Mouse (Mus musculus) limb, embryonic 10.5 days (tissue): ENCODE data around the gene Col16a1. TPM values are rescaled to one million over a fixed set of nuclear protein-coding genes. Genes with fewer than 3 reads are reported as not detected.
A peak's percentile ranks its signal among the peaks of the same experiment; 100 is the strongest.

Experiments used
- DNase-seq: peaks from one replicate; pipeline ENCODE4 v3.0.0-alpha.2; 2017; ENCODE audit warnings: low spot score
- H3K27ac ChIP-seq: fragments of 300-500 bp; sonication (generic); 2 replicates; pipeline ENCODE4 v1.5.1; 2016; ENCODE audit warnings: mild to moderate bottlenecking
- H3K27me3 ChIP-seq: fragments of 300-500 bp; sonication (generic); 2 replicates; pipeline ENCODE4 v1.6.1; 2016; ENCODE audit warnings: low read depth, mild to moderate bottlenecking; ENCODE audit not compliant: poor library complexity, severe bottlenecking
- H3K36me3 ChIP-seq: fragments of 300-500 bp; sonication (generic); 2 replicates; pipeline ENCODE4 v1.6.1; 2016; ENCODE audit warnings: mild to moderate bottlenecking, moderate library complexity
- H3K4me1 ChIP-seq: fragments of 300-500 bp; sonication (generic); 2 replicates; pipeline ENCODE4 v1.6.1; 2016
- H3K4me3 ChIP-seq: fragments of 300-500 bp; sonication (generic); 2 replicates; pipeline ENCODE4 v1.5.1; 2016; ENCODE audit warnings: mild to moderate bottlenecking, moderate library complexity
- H3K9me3 ChIP-seq: fragments of 300-500 bp; sonication (generic); replicated peaks from 2 replicates; pipeline ENCODE4 v1.6.1; 2016; ENCODE audit warnings: mild to moderate bottlenecking
- WGBS: fragments of 180-500 bp; shearing (Covaris S2); methylation state at CpG from one replicate; pipeline ENCODE4 v1.1.7; 2016; 5-methylcytosine and 5-hydroxymethylcytosine counted together
- polyA plus RNA-seq: library from polyadenylated mRNA; unstranded; fragments of >200 nt; fragmentation: Nextera tagmentation; extraction: Ambion mirVana; gene quantifications from 2 replicates; pipeline ENCODE4 v1.2.1, GENCODE M21; 2016

Col16a1 gene
- polyA plus RNA-seq, 1 experiment from 2014 or later = 10.2 TPM

DNA sequence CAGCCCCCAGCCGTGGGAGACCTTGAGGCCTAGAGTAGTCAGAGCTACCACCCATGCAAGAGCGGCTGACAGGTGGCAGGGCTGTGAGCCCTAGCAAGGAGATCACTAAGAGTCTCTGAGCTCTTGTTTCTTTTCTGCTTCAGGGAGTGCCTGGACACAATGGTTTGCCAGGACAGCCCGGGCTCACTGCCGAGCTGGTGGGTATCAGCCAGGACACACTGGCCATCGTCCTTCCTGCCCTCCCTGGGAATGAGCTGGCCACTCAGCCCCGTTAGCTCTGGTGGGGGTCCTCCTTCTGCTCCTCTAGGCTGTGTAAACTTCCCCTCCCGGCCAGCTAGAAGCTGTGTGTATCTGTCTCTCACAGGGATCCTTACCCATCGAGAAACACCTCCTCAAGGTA, 29.2 kb downstream of the Col16a1 start:
- Histone ChIP-seq H3K4me3 (no peak overlapping the region), H3K36me3 (no peaks in the 10 kb centered on the region), H3K27me3 (peaks cover 63% of the 10 kb centered on the region), H3K9me3 (no peaks in the 10 kb centered on the region), H3K4me1 (peaks cover 14% of the 10 kb centered on the region), H3K27ac (no peak overlapping the region)
- WGBS = 60% methylated on average over 8 of the region's 8 CpGs
- DNase-seq = no peak

DNA sequence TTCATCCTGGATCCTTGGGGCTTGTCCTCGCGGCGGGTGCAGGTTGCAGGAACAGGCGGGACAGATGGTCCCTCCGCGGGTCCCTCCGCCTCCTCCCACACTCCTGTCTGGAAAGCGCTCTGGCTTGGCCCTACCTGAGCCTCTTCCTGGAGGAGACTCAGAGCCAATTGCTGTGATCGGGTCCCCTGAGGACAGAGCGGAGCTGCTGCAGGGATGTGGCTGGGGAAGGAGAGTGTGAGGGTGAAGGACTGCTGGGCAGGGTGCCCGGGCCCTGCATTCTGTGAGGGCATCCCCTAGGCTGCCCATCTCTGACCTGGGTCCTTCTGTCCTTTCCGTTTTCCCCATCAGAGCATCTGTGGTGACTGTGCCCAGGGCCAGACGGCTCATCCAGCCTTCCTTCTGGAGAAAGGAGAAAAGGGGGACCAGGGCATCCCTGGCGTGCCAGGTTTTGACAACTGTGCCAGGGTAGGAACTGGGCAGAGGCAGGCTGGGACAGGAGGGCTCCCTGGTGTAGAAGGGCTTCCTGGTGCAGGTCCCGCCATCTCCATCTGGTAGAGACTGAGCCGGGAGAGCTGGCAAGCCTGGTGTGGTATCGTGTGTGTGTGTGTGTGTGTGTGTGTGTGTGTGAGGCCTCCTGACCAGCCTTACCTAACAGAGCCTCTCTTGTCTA, 31.3 kb downstream of the Col16a1 start:
- no peaks in the 10 kb centered on the region for H3K9me3 ChIP-seq
- no peaks in the 10 kb centered on the region for H3K36me3 ChIP-seq
- H3K4me3 ChIP-seq = no peak overlapping the region
- H3K27ac ChIP-seq = 0 out of 2 replicates have a peak overlapping the region, but pooled peaks have one; percentile 17
- peaks cover 20% of the 10 kb centered on the region for H3K4me1 ChIP-seq
- peaks cover 80% of the 10 kb centered on the region for H3K27me3 ChIP-seq
- WGBS = 56% methylated on average over 17 of the region's 17 CpGs
- no peak for DNase-seq

DNA sequence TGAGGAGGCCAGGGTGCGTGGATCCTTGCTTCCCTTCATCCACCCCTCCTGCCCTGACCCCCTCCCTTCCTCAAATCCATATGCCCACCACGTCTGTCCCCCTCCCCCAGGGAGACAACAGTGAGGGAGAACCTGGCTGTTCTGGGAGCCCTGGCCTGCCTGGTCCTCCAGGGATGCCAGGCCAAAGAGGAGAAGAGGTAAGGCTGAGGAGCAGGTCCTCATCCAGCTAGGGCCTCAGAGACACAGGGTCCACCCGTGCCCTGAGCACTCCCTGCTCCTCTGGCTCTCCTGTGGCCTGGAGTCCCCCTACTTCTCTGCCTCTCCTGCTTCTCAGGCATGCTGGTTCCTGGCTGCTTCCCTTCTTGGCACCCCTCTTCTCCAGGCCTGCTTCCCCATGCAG, 31.9 kb downstream of the Col16a1 start:
- 57% methylated on average over 3 of the region's 3 CpGs for WGBS
- Histone ChIP-seq H3K4me1 (peaks cover 25% of the 10 kb centered on the region), H3K27me3 (peaks cover 85% of the 10 kb centered on the region)

DNA sequence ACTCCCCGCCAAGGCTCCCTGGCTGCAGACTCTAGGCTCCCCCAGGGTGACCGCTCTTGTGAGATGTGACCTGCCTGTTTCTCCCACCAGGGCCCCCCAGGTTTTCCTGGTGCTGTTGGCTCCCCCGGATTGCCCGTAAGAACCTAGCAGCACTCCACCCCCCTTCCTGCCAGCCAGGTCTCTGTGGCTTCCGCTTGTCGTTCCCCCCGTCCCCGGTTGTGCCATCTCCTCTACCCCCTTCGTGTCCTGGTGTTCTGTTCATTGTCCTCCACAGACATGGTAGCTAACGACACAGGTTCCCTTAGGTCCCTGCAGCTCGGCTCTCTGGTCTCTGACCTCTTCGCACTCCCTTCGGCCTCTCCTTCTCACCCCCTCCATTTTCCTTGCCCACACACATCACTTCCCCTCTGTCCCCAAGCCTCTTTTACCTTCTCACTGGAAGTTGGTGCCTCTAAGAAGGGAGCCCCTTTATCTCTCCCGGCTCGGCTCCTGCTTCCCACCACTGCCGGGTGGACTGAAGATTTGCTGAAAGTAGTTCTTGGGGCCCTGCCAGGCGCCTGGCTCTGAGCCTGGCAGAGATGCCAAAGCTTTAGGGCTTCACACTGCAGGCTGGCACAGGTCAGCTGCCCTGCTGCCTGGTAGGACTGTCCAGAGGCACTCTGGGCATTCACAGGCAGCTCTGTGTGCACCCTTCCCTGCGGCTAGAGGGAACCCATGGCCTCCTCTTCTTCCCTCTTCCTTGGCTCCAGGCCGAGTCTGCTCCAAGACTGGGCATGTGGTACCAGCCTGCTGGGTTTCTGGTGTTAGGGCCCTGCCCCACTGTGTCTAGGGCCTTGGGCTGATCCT, 33.9 kb downstream of the Col16a1 start:
- H3K4me1 ChIP-seq = peaks cover 27% of the 10 kb centered on the region
- no peak for DNase-seq
- peaks cover 91% of the 10 kb centered on the region for H3K27me3 ChIP-seq
- no peak overlapping the region for H3K27ac ChIP-seq
- no peak overlapping the region for H3K4me3 ChIP-seq
- WGBS = 77% methylated on average over 19 of the region's 19 CpGs
- H3K9me3 ChIP-seq = no peaks in the 10 kb centered on the region
- H3K36me3 ChIP-seq = no peaks in the 10 kb centered on the region

More for the DNA sequence above, 31.9 kb downstream of the Col16a1 start:
- no peak overlapping the region for H3K27ac ChIP-seq
- H3K4me3 ChIP-seq = no peak overlapping the region
- no peaks in the 10 kb centered on the region for H3K36me3 ChIP-seq
- no peak for DNase-seq
- H3K9me3 ChIP-seq = no peaks in the 10 kb centered on the region

DNA sequence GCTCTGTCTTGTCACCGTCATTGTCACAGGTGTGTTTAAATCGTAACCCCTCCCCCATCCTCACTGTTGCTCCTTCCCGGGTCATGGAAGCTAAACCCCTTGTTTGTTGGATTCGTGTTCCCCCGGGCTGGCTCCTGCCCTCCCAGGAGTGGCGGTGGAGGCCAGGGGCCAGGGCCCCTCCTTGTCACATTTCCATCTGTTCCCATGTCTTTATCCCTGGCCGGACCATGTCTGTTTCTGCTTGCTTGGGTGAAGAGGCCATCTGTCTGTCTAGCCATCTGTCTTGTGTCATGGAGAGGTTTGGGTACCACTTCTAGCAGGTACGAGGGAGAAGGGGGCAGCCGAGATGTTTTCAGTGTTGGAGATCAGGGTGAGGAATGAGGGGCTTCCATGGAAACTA, 34.6 kb downstream of the Col16a1 start:
- DNase-seq = no peak
- no peaks in the 10 kb centered on the region for H3K36me3 ChIP-seq
- H3K27me3 ChIP-seq = peaks cover 88% of the 10 kb centered on the region
- no peaks in the 10 kb centered on the region for H3K9me3 ChIP-seq
- 45% methylated on average over 9 of the region's 9 CpGs for WGBS
- no peak overlapping the region for H3K27ac ChIP-seq
- peaks cover 27% of the 10 kb centered on the region for H3K4me1 ChIP-seq
- no peak overlapping the region for H3K4me3 ChIP-seq

DNA sequence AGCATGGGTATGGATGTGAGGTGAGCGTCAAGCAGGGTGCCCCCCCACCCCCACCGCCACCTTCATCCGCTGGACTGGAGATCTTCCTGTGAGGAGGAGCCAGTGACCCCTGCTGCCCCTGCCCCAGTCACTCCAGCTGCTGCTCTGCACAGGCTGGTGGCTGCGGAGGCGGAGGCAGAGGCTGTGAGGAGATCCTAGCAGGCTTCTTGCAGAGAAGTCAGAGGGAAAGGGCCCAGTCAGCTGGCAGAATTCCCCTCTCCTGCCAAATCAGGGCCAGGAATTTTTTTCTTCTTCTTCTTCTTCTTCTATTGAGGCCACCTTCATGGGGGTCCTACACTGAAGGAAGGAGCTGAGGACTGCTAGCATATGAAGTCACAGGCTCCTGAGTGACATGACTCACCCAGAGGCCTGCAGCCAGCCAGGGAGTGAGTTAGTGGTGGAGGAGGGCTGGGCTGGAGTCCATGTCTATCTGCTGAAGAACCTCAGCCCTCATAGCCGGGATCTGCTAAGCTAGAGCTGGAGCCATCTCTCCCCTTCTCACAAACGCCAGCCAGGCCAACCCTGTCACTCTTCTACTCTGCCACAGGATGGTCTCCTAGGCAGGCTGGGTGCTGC, 36.8 kb downstream of the Col16a1 start:
- Histone ChIP-seq H3K27me3 (peaks cover 82% of the 10 kb centered on the region), H3K4me1 (peaks cover 21% of the 10 kb centered on the region), H3K9me3 (no peaks in the 10 kb centered on the region), H3K27ac (no peak overlapping the region), H3K4me3 (no peak overlapping the region), H3K36me3 (no peaks in the 10 kb centered on the region)
- no peak for DNase-seq
- WGBS = 51% methylated on average over 7 of the region's 7 CpGs

DNA sequence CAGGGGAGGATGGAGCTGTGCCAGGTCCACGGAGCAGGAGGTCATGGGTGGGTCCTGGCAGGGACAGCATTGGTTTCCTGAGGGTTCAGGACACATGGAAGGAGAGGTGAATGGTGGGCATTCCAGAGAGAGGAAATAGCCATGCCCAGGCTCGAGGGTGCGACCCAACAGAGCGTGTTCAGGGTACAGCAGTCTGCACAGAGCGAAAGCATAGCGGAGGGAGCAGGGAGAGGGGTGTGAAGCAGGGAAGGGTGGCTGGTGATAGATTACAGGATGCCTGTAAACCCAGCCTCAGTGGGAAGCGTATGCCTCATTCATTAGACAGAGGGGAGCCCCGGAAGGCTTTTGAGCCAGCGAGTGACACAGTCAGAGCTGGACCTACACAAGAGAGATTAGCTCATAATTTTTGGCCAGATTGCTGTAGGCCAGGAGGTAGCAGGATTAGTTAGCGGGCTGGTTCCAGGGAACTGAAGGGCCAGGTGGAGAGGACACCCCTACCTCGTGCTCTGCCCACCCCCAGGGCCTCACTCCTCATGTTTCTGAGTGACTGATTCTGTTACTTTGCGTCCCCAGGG, 37.7 kb downstream of the Col16a1 start:
- WGBS = 72% methylated on average over 12 of the region's 12 CpGs
- no peak overlapping the region for H3K27ac ChIP-seq
- no peaks in the 10 kb centered on the region for H3K36me3 ChIP-seq
- no peak overlapping the region for H3K4me3 ChIP-seq
- H3K9me3 ChIP-seq = no peaks in the 10 kb centered on the region
- H3K27me3 ChIP-seq = peaks cover 78% of the 10 kb centered on the region
- no peak for DNase-seq
- H3K4me1 ChIP-seq = peaks cover 21% of the 10 kb centered on the region

DNA sequence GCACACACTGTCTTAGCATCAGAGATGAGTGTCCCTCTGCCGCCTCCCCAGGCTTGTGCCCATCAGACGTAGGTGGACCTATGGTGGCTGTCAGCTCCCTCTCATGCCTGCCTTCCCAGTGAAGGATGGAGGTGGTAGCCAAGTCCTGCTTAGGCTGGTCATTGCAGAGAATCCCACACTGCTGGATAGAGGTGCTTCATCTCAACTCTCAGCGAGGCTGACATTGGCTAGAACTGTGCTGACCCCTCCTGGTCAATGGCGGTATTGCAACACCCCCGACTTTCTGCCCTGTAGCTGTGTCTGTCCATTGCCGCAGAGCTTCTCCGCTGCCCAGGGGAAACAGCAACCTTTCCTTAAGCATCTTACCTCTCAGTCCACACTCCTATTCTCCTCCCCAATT, 39.7 kb downstream of the Col16a1 start:
- Histone ChIP-seq H3K4me1 (peaks cover 13% of the 10 kb centered on the region), H3K9me3 (no peaks in the 10 kb centered on the region), H3K27ac (no peak overlapping the region), H3K27me3 (peaks cover 68% of the 10 kb centered on the region), H3K4me3 (no peak overlapping the region), H3K36me3 (no peaks in the 10 kb centered on the region)
- DNase-seq = peak; percentile 97
- WGBS = 11% methylated on average over 7 of the region's 7 CpGs

DNA sequence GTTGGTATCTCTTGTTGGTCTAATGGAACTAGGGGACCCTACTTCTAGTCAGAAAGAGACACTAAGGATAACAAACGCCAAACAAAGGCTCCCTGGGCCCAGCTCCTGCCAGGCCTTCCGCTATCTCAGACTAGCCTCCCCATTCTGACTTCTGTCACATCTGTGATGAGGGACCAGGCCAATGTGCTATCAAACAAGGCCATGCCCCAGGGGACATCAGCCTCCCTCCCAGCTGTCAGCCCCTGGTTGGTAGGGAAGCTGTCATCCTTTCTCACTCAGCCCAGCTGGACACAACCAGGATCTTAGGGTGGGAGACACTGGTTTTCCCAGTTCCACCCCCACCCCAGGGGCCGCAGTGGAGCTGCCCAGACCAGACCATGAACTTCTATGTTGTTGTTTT, 47.5 kb downstream of the Col16a1 start:
- 63% methylated on average over 3 of the region's 3 CpGs for WGBS
- Histone ChIP-seq H3K36me3 (no peaks in the 10 kb centered on the region), H3K4me3 (no peak overlapping the region), H3K27ac (no peak overlapping the region), H3K9me3 (no peaks in the 10 kb centered on the region), H3K27me3 (peaks cover 40% of the 10 kb centered on the region), H3K4me1 (no peaks in the 10 kb centered on the region)
- DNase-seq = no peak

DNA sequence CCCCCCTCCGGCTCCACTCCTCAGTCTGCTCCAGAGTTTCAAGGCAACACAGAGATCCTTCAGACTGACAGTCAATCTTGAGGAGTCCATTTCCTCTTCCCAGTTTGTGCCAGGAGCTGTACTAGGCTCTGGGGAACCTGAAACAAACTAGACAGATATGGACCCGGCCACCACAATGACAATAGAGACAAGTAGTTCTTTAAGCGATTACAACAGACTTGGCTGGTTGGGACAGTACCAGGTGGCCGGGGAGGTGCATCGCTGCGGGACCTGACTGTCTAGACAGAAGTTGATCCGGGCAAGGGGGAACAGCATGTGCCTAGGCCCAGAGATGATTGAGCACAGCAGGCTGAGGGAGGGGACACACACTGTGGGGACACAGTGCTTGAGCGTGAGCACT, 53.5 kb downstream of the Col16a1 start:
- Histone ChIP-seq H3K27ac (no peak overlapping the region), H3K9me3 (peaks cover 2% of the 10 kb centered on the region; the same call in 1 of the 2 replicates), H3K27me3 (peaks cover 9% of the 10 kb centered on the region; the same call in 1 of the 2 replicates), H3K4me3 (no peak overlapping the region), H3K4me1 (peaks cover 4% of the 10 kb centered on the region; the same call in 1 of the 2 replicates), H3K36me3 (no peaks in the 10 kb centered on the region)
- WGBS = 60% methylated on average over 8 of the region's 8 CpGs
- DNase-seq = no peak

DNA sequence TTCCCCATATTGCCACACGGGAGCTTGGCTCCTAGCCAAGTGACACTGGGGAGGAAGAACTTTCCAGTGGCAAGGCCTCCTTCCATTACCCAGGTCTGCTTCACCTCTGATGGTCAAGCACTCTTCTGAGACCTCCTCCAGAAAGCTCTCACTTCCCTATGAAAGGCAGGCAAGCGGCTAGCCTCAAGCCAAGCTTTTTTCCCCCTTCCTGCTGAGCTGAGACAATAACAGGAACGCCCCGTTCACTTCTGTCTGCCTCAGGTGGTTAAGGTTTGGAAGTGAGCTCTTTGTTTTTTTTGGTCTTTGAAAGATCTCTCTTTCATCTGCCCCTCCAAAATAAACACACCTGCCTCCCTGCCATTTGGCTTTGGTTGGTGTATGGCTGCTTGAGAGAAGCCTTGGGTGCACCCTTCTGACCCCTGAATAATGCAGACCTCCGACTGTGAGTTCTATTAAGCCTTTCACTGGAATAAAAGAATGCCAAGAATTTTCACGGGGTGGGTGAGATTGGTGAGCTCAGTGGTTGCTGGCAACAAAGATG, 54.5 kb downstream of the Col16a1 start, which contains the start of gene Pef1:
TSS of gene Pef1 (plus strand) at position 448 of the 541 bp plus-strand sequence.
- no peak within 1 kb of the TSS for H3K27ac ChIP-seq
- peaks cover 4% of the 10 kb centered on the region; the same call in 1 of the 2 replicates for H3K4me1 ChIP-seq
- 13% methylated on average over 6 of the region's 6 CpGs for WGBS
- peaks cover 9% of the 10 kb centered on the region; the same call in 1 of the 2 replicates for H3K27me3 ChIP-seq
- peaks cover 2% of the 10 kb centered on the region; the same call in 1 of the 2 replicates for H3K9me3 ChIP-seq
- no peak within 1 kb of the TSS for H3K4me3 ChIP-seq
- no peak for DNase-seq
- H3K36me3 ChIP-seq = no peaks in the 10 kb centered on the region

DNA sequence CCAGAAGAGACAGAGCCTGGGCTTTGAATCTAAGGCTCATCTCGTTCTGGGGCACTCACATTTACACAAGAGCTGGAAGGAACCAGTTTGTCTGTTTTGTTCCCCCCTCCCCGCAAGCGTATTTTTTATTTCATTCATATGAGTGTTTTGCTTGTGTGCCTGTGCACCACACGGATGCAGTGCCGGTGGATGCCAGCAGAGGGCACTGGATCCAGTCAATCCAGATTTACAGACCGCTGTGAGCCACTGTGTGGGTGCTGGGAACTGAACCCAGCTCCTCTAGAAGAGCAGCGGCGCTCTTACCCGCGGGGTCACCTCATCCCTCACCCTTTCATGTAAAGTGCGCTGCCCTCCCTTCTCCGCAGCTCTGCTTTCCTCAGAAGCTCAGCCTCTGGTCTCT, 56.0 kb downstream of the Col16a1 start:
- DNase-seq = no peak
- Histone ChIP-seq H3K27me3 (peaks cover 9% of the 10 kb centered on the region; the same call in 1 of the 2 replicates), H3K4me3 (no peak overlapping the region), H3K36me3 (no peaks in the 10 kb centered on the region), H3K9me3 (peaks cover 2% of the 10 kb centered on the region; the same call in 1 of the 2 replicates), H3K4me1 (peaks cover 13% of the 10 kb centered on the region), H3K27ac (no peak overlapping the region)
- 80% methylated on average over 12 of the region's 12 CpGs for WGBS
